Mouse (Mus musculus) spleen, adult 2 months (tissue): ENCODE data around the gene Cryaa.

Experiments used
- CTCF ChIP-seq: fragments of 200-500 bp; IDR thresholded peaks from 2 replicates; pipeline ENCODE4 v1.5.1; 2011; ENCODE audit warnings: mild to moderate bottlenecking, inconsistent platforms; ENCODE audit not compliant: insufficient read depth, insufficient read length, insufficient replicate concordance; ENCODE audit errors: extremely low read depth
- POLR2A ChIP-seq: fragments of 200-500 bp; IDR thresholded peaks from 2 replicates; pipeline ENCODE4 v1.6.1; 2011; ENCODE audit warnings: low read depth, low read length, inconsistent platforms

DNA sequence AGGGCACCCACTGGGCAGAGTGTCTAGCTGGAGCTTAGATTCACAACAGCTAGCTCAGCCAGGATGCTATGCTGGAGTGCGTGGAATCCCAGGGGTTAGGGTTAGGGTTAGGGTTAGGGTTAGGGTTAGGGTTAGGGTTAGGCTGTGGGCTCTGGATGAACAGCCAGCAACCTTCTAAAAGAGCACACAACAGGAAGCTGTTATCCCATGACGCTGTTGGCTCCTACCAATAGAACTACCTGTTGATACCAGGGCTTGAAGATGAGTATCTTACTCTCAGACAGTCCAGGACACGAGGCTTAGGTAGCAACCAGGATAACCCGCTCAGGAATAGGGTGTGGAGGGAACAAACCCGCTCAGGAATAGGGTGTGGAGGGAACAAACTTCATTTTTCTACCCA is 15.3 kb downstream of the Cryaa start:
- TF ChIP-seq CTCF (no peak), POLR2A (no peak)
